Mouse (Mus musculus) right cerebral cortex, postnatal 14 days (tissue): ENCODE measurements around the gene Ear2.
"Not testable (repeated sequence)": the region's sequence is repeated elsewhere in the genome, so short reads cannot be mapped to it uniquely, and the experiment has no call there.

Experiments
- DNase-seq: peaks from one replicate; pipeline ENCODE4 v3.0.0; 2022

Ear2 gene

GRCm38 (mm10) chr14:44102354-44102753, at the start of gene Ear2:
Gene Ear2, plus strand, starts transcription at chr14:44102654.
- DNase-seq: not testable (repeated sequence)

GRCm38 (mm10) chr14:44067879-44068278, 34.6 kb upstream of the Ear2 start:
- DNase-seq: not testable (repeated sequence)

GRCm38 (mm10) chr14:44070595-44070994, 31.9 kb upstream of the Ear2 start:
- not testable (repeated sequence) for DNase-seq

- DNase-seq: not testable (repeated sequence)
These were observed 24.6 kb upstream of the Ear2 start for GRCm38 (mm10) chr14:44077785-44078341.

- DNase-seq: not testable (repeated sequence)
These were observed 15.9 kb upstream of the Ear2 start for GRCm38 (mm10) chr14:44086588-44086987.

GRCm38 (mm10) chr14:44087535-44087934, 14.9 kb upstream of the Ear2 start:
- DNase-seq: not testable (repeated sequence)

GRCm38 (mm10) chr14:44091524-44091923, 10.9 kb upstream of the Ear2 start:
- DNase-seq: not testable (repeated sequence)

GRCm38 (mm10) chr14:44094445-44094844, 8.0 kb upstream of the Ear2 start:
- DNase-seq: not testable (repeated sequence)

- DNase-seq: not testable (repeated sequence)
These were observed 2.4 kb upstream of the Ear2 start for GRCm38 (mm10) chr14:44100030-44100429.

- no peak for DNase-seq
These were observed 8.5 kb downstream of the Ear2 start for GRCm38 (mm10) chr14:44110981-44111380.

- DNase-seq: not testable (repeated sequence)
These were observed 21.1 kb downstream of the Ear2 start, which contains the start of gene Gm3327 for GRCm38 (mm10) chr14:44123551-44123950. Gene Gm3327, plus strand, starts transcription at chr14:44123851.
